Mouse (Mus musculus) small intestine, adult 2 months (tissue): ENCODE data around the gene Cxcl15. TPM values are rescaled to one million over a fixed set of nuclear protein-coding genes. Genes with fewer than 3 reads are reported as not detected.
"Not testable (repeated sequence)": the region's sequence is repeated elsewhere in the genome, so short reads cannot be mapped to it uniquely, and the experiment has no call there.

Experiments used
- H3K27ac ChIP-seq: fragments of 200-500 bp; 2 replicates; pipeline ENCODE4 v1.5.1; 2012; ENCODE audit warnings: low read depth, low read length, control low read depth, inconsistent platforms; ENCODE audit not compliant: insufficient read depth
- H3K27me3 ChIP-seq: fragments of 200-500 bp; 2 replicates; pipeline ENCODE4 v1.6.1; 2012; ENCODE audit warnings: mild to moderate bottlenecking, moderate library complexity, low read length, inconsistent platforms; ENCODE audit not compliant: control insufficient read depth, insufficient read depth
- H3K36me3 ChIP-seq: fragments of 200-500 bp; 2 replicates; pipeline ENCODE4 v1.6.1; 2012; ENCODE audit warnings: mild to moderate bottlenecking, low read length, control low read depth, inconsistent platforms; ENCODE audit not compliant: control insufficient read depth, insufficient read depth
- H3K4me1 ChIP-seq: fragments of 200-500 bp; 2 replicates; pipeline ENCODE4 v1.6.1; 2012; ENCODE audit warnings: low read length, inconsistent platforms, mixed read lengths; ENCODE audit not compliant: control insufficient read depth, insufficient read depth, insufficient read length
- H3K4me3 ChIP-seq: fragments of 200-500 bp; 2 replicates; pipeline ENCODE4 v1.5.1; 2012; ENCODE audit warnings: low read depth, mild to moderate bottlenecking, control low read depth, inconsistent platforms, low read length, moderate library complexity
- CTCF ChIP-seq: fragments of 200-500 bp; IDR thresholded peaks from 2 replicates; pipeline ENCODE4 v1.5.1; 2012; ENCODE audit warnings: low read depth, mild to moderate bottlenecking, control low read depth, inconsistent platforms, low read length, moderate library complexity, mixed read lengths; ENCODE audit not compliant: insufficient replicate concordance, insufficient read length; ENCODE audit errors: extremely low read depth
- POLR2A ChIP-seq: fragments of 200-500 bp; IDR thresholded peaks from 2 replicates; pipeline ENCODE4 v1.6.1; 2012; ENCODE audit warnings: low read depth, mild to moderate bottlenecking, control low read depth, inconsistent platforms, low read length, moderate library complexity
- WGBS: fragments of 180-500 bp; shearing (Covaris S2); methylation state at CpG from one replicate; pipeline ENCODE4 v1.1.7; 2018; 5-methylcytosine and 5-hydroxymethylcytosine counted together
- polyA plus RNA-seq: library from polyadenylated mRNA; depleted of rRNA; stranded (reverse); fragments of >200 nt; gene quantifications from 2 replicates; pipeline ENCODE4 v1.2.3, GENCODE M21; 2012

Gene Cxcl15
- polyA plus RNA-seq, 1 experiment = 0.08 TPM

DNA sequence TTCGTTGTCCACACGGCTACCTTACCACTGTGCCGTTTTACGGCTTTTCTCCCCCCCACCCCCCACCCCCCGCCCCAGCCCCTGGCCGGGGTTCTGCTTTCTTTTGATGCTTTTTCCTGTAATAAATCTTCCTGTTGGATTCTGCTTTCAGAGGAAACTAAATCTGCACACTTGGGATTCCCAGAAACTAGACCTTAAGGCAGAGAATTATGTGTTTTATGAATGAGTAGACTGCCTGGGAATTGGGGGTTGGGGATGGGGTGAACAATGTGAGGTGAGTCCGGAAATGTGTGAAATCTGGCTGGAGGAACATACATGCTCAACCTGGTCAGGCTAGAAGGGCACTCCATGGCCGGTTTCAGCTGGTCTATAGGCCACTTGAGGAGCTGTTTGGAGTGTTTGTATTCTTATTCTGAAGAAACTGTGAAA is 4.2 kb upstream of the Cxcl15 start:
- H3K27ac ChIP-seq = no peak overlapping the region
- TF ChIP-seq CTCF (no peak), POLR2A (no peak)
- peaks cover 4% of the 10 kb centered on the region; the same call in 1 of the 2 replicates for H3K4me1 ChIP-seq
- 57% methylated on average over 8 of the region's 8 CpGs for WGBS
- H3K27me3 ChIP-seq = no peaks in the 10 kb centered on the region; the same call in 1 of the 2 replicates
- no peaks in the 10 kb centered on the region for H3K36me3 ChIP-seq
- no peak overlapping the region for H3K4me3 ChIP-seq

DNA sequence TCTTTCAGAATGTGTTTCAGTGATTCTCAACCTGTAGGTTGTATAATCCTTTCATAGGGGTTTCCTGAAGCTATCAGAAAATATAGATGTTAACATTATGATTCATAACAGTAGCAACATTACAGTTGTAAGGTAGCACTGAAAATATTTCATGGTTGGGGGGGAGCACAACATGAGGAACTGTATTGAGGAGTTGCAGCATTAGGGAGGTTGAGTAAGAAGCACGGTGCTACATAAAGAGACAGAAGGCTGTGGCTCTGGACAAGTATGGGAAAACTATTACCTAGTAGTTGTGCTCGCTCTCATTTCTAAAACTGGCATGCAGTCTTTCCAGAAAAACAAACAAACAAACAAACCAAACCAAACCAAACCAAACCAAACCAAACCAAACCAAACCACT is 1.1 kb downstream of the Cxcl15 start:
- H3K4me3 ChIP-seq, H3K27me3 ChIP-seq, H3K27ac ChIP-seq, H3K4me1 ChIP-seq, H3K36me3 ChIP-seq: not testable (repeated sequence)
- 85% methylated on average over 2 of the region's 2 CpGs for WGBS

DNA sequence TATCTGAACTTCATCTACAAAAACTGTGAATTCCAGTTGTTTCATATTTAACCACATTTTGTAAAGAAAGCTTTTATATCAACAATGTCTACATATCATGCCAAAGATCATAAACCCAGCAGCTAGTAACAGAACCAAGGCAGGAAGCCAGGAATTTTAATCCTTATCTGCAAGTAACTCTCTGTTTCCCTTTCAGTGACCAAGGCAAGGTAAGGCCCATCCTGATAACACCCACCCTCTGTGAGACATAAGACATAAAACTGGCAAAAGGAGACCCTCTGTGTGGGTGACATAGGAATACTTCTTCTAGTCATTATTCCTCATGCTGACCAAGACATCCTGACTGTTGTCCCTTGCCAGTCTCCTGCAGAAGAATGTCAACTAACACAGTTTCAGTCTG is 10.2 kb downstream of the Cxcl15 start:
- TF ChIP-seq CTCF (no peak), POLR2A (no peak)
- Histone ChIP-seq H3K27me3 (no peaks in the 10 kb centered on the region), H3K36me3 (no peaks in the 10 kb centered on the region), H3K4me3 (no peak overlapping the region), H3K4me1 (no peaks in the 10 kb centered on the region), H3K27ac (no peak overlapping the region)

DNA sequence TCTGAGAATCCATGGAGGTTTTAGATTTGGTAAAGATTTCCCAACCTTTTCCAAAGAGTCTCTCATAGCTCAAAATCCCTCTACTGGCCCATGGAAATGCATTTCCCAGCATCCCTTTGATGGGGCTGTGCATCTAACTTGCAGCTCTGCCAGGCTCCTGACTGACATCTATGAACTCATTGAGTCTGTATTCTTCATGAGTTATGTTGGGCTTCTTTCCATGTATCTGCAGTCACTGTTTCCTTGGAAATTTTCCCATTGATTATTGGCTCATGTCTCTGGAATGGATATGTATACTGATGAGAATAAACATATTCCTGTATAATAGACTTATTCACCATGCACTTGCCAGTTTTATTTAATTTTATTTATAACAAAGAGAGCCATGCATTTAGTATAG is 11.7 kb downstream of the Cxcl15 start:
- H3K4me3 ChIP-seq = no peak overlapping the region
- H3K27me3 ChIP-seq = no peaks in the 10 kb centered on the region
- no peaks in the 10 kb centered on the region for H3K36me3 ChIP-seq
- H3K27ac ChIP-seq = no peak overlapping the region
- no peaks in the 10 kb centered on the region for H3K4me1 ChIP-seq
- TF ChIP-seq POLR2A (no peak), CTCF (no peak)

DNA sequence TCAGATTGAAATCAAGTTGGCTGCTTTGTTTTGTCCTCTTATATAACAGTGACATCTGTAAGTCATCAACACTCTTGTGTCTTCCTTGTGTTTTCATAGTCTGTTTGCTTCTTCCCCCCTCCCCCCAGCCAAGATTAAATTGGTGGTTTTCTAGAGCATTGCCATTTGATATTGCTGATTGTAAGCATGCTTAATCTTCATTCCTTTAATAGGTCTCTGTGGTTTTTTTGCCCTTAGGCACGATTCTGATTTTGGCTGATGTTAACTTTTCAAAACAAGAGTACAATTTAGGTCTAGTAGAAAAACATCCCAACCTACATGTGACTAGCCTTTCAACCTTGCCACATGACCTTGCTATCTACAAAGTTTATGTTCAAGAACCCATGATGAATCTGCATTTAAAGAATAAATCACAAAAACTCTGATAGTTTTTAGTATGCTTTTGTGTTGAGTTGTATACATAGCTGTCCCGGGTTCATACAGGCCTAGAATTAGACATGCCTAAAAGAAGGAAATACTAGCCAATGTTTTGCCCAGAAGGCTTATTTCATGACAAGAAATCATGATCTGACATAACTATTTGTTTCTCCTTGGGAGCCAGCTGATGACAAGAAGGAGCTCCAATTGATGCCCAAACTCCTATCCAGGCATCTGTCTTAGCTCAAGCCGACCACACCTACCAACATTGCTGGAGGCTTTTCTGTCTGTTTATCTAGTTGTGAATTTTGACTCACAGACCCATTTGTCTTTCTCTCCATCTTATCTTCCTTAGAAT is 13.0 kb downstream of the Cxcl15 start:
- Histone ChIP-seq H3K4me1 (no peaks in the 10 kb centered on the region), H3K27ac (no peak overlapping the region), H3K36me3 (no peaks in the 10 kb centered on the region), H3K4me3 (no peak overlapping the region), H3K27me3 (no peaks in the 10 kb centered on the region)
- WGBS = 74% methylated on average over 3 of the region's 3 CpGs
- TF ChIP-seq POLR2A (no peak), CTCF (no peak)

DNA sequence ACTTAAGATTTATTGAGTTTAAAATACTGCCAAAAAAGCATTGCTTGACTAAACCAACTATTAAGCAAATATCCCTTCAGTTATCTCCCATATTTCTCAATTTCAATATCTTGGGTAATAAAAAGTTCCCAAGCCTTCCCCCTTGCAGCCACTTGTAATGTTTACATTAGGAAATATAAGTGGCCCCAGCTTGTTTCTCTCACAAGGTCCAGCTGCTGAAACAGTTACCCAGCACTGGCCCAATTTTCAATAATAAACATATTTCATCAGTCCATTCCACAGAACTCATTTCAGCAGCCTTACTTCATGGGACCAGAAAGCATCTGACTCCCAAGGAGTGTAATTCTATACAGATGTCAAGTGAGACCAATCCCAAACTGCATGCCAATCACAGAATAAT is 25.4 kb downstream of the Cxcl15 start:
- Histone ChIP-seq H3K4me3 (no peak overlapping the region), H3K27me3 (no peaks in the 10 kb centered on the region), H3K27ac (no peak overlapping the region), H3K4me1 (no peaks in the 10 kb centered on the region), H3K36me3 (no peaks in the 10 kb centered on the region)
- TF ChIP-seq CTCF (no peak), POLR2A (no peak)

DNA sequence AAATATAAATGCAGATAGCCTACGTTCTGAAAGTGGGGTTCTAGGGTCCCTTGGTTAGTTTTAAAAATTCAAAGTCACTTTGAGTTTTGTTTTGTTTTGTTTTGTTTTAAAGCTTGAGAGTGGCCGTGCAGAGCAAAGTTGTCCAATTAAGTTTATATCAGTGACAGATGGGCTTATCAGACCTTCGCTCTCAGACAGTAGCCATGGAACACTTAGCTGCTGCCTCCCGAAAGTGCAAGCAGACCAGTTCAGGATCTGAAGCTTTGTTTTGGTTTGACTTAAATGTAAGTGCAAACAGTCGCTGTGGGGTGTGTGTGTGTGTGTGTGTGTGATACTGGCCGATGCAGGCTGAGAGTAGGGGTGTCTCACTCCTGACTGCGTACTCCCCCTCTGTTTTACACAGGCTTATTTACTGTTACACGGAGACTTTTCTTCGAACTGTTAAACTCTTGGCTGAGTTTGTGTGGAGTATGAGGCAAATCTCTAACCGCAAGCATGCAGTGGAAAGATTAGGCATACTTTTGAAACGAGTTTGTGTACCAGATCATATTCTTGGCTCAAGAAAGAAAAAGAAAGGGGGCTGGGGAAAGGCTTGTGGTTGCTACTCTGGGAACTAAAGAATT is 37.9 kb downstream of the Cxcl15 start:
- 53% methylated on average over 11 of the region's 11 CpGs for WGBS
- no peaks in the 10 kb centered on the region for H3K27me3 ChIP-seq

More for the DNA sequence above, 37.9 kb downstream of the Cxcl15 start:
- Histone ChIP-seq H3K36me3 (no peaks in the 10 kb centered on the region), H3K4me3 (no peak overlapping the region), H3K27ac (no peak overlapping the region), H3K4me1 (no peaks in the 10 kb centered on the region)
- no peak for TF ChIP-seq POLR2A
- TF ChIP-seq CTCF = no peak
